Mouse (Mus musculus) mature B cell (primary cell): ENCODE measurements around the gene Gm17720.

ENCODE experiments used
- in situ Hi-C: fragments of 300-500 bp; cut with MboI; formaldehyde crosslinking; loops from 2 replicates; pipeline ENCODE4 v1.14.3; 2019

Gm17720 gene

DNA sequence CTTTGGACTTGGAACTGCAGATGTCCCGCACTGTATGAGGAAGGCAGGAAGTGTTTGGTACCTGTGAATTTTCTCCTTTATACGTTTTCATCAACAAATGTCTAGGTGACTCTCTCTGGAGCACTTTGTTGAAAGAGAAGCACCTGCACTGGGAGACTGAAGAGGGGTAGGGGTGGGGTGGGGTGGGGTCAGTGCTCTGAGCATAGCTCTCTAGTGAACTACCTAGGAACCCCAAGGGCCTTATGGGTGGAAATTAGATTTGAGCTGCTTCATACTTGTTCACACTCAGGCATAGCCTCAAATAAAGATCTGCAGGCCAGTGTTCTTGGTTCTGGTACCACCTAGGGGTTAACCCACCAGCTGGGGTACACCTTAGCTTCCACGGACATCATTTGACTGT is at the start of gene Gm17720:
TSS of gene Gm17720 (minus strand) at position 101 of the 400 bp plus-strand sequence.
- in situ Hi-C loops, result no loop called here

- in situ Hi-C loops, result no loop called here
Observed at GRCm38 (mm10) chr8:110145538-110145937, 43.0 kb upstream of the Gm17720 start.

DNA sequence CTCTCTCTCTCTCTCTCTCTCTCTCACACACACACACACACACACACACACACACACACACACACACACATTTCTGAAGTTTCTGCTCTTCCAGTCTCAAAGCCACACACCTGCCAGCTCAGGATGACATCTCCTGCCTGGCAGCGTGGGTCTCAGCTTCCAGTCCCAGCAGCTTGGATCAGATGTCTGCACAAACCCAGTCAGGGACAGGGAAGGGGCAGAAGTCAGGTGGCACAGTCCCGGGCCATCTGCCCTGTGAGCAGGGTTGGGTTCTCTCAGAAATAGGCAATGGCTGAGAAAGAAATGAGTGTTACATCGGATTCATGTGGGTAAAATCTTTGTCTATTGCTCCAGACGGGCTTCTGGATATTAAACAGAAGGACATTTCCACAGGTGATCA is 38.2 kb upstream of the Gm17720 start:
- in situ Hi-C loops, result no loop called here

DNA sequence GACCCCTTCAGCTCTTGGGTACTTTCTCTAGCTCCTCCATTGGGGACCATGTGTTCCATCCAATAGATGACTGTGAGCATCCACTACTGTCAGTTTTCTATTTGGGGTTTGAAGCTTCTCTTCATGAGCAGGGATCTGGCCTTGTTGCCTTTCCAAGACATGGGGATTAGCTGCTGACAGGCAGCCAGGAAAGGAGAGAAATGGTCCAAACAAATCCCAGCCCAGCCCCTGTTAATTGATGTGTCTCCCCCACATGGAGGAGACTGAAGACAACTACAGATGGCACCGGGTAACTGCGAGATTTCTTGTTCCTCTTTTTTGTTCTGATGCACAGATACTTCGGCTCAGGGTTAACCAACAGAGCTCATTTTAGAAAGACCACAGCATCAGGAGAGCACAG is 37.6 kb upstream of the Gm17720 start:
- in situ Hi-C loops, result no loop called here

DNA sequence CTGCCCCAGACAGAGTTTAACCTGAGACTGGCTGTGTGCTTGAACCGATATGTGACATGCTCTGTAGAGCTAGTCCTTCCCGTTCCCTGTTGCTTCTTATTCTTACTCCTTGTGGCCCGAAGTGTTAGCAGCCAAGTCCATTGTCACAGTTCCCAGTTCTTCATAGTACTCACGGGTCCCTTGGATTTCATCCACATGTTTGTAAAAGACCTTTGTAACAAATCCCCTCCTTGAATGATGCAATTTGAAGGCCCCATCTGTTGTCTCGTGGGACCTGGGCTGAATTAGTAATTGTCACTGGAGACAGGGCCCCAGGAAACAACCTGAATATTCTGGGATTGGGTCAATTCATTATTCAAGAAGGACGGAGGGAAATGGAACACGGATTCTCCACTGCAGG is 33.0 kb upstream of the Gm17720 start:
- in situ Hi-C loops, result no loop called here

DNA sequence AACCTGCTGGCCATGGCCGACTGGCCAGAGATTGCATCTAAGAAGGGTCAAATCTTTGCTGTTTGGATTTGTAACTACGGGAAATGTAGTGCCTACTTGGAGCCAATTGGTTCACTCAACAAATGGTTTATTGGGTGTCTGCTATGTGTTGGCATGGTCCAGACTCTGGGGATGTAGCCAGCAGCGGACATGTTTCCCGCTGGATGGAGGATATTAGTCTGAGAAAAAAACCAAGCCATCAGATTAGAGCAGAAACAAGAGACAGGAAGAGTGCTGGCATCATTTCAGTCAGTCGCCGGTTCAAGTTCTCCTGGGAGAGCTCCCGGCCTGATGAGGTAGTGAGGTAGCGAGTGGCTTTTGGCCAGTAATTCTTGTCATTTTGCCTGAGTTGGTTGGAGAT is 31.7 kb upstream of the Gm17720 start:
- in situ Hi-C loops, result no loop called here

- in situ Hi-C loops, result no loop called here
Observed at GRCm38 (mm10) chr8:110130537-110130936, 28.0 kb upstream of the Gm17720 start.

- in situ Hi-C loops, result no loop called here
Observed at GRCm38 (mm10) chr8:110119715-110120114, 17.2 kb upstream of the Gm17720 start.

- in situ Hi-C loops, result no loop called here
Observed at GRCm38 (mm10) chr8:110101676-110102075, 877 bp downstream of the Gm17720 start.

DNA sequence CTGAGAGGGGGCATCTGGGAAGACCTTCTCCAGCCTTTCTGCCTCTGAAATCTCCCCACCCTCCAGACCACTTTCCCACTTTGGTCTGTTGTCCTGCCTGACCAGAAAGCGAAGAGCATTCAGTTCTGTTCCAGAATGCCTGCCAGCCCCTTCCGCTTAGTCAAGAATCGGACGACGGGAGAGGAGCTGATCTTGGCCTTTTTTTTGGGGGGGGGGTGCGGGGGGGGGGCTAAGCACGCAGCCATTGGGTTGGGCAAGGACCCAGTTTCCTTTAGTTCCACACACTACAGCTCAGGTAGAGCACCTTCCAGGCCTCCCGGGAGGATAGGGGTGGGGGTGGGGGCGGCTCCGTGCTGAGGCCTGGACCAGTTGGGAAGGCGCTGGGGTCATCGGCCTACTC is 1.6 kb downstream of the Gm17720 start, which contains the start of gene Gm21964:
TSS of gene Gm21964 (plus strand) at position 301 of the 400 bp plus-strand sequence.
- in situ Hi-C loops, result no loop called here

DNA sequence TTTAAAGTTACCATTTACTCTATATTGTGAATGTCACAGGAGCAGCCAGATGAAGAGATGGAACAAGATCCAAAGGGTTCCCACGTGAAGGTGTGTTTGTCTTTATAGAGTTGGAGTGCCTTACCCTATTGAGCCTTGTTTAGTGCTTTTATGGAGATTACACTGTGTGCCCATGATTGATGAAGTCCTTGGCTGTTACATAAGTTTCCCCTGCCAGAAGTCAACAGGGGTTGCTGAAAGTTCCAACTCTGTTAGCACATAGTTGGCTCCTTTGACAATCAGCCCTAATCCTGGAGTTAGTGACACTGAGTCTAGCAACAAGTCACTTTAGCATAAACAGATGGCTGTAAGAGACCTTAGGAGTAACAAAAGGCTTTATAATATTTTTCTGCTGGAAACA is 10.7 kb downstream of the Gm17720 start:
- in situ Hi-C loops, result no loop called here

DNA sequence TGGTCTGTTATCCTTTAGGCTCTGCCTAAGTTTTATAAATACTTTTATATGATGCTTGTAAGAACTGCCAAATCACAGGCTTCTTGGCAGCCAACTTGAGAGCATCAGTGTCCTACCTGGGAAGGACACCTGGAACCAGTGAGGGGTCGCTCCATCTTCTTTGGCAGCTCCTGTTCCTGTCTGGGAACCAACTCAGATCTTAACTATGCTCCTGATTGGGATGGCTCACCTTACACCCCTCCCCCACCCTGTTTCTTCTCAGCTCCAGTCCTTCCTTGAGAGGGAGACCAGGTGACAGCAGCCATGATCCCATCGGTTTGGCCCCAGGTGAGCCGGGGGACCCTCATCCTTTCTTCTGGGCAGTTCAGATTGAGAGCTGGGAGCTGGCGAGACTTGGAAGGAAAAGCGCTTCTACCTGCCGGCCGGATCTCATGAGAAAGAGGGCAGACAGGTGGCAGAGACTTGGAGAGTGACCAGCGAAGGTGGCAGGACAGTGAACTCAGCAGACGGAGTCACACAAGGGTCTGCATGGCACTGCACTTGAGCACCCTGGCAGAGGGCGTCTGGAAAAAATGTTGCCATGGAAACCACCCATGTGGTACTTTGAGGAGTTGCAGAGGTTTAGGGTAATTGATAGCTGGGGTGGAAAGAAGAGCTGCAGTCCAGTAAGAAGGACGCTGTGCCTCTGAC is 20.0 kb downstream of the Gm17720 start:
- in situ Hi-C loops, result no loop called here

DNA sequence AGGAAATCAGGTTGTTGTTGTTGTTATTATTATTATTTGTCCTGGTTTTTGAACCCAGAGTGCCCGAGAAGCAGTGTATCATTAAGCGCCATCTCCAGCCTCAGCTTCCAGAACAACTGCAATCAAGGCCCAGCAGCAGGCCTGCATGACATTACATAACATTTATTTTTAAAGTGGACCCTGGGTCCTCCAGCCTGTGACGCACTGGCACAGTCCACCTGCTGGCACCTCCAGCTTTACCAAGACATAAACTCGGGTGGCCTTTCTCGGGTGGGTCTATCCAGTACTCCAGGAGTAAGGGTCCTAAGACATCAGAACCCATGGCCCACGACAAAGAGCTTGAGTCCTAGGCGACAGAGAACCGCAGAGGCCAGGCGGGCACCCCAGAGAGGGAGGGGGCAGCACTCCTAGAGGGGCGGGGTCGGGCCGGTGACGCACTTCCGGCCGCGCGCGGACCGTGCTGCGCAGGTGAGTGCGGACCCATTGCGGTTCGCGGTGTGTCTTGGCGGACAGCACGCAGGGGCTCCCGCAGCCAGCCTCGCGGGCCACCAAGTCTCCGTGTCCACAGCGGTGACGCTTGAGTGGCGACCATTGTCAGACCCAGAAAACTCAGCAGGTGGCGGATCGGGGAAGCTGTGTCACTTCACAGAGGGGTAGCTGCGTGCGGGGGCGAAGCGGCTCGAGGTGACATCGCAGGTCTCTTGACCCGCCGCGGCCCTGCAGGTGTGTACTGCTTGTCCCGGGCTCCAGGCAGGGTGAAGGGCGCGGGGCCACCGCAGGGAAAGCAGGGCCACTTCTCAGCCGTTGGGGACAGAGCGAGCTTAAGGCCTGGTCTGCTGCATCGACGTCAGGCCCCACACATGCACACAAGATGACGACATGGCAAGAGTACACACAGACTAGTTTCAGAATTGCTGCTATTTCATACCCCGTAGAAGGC is 23.0 kb downstream of the Gm17720 start, which contains the start of gene Zfp612:
TSS of gene Zfp612 (plus strand) at position 465 of the 940 bp plus-strand sequence.
- in situ Hi-C loops, result no loop called here

- in situ Hi-C loops, result no loop called here
Observed at GRCm38 (mm10) chr8:110074496-110074895, 28.1 kb downstream of the Gm17720 start.

DNA sequence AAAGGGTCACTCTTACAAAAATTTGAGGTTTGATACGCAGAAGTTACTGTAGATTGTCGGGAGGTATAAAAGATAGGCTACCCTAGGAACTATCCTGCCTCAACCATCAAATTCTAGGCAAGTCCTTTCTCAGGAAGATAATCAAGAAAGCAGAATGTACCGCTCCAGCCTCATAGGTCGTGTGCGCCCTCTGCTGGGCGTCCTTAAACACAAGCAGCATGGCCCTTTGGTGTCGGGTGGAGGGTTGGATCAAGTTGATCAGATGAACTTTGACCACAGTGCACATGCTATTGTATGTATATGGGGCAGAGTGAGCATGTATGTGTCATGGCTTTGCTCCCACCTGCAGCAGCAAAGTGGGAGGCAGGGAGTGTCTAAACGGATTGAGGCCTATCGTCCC is 31.0 kb downstream of the Gm17720 start:
- in situ Hi-C loops, result no loop called here

DNA sequence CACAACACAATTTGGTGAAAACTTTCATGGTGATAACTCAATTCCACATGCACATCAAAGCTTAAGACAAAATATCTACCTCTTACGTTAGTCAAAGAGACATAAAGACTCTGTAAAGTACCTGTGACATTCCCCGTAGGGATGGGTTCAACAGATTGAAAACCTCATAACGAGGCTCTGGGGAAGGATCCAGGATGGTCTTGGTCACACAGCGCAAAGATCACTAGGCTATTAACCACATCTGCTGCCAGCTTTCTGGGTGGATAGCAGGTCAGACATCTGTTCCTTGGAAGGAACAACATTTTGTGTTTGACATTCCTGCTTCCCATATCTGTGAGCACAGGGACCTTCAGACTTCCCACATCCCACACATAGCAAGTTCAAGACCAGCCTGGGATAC is 32.8 kb downstream of the Gm17720 start:
- in situ Hi-C loops, result no loop called here

DNA sequence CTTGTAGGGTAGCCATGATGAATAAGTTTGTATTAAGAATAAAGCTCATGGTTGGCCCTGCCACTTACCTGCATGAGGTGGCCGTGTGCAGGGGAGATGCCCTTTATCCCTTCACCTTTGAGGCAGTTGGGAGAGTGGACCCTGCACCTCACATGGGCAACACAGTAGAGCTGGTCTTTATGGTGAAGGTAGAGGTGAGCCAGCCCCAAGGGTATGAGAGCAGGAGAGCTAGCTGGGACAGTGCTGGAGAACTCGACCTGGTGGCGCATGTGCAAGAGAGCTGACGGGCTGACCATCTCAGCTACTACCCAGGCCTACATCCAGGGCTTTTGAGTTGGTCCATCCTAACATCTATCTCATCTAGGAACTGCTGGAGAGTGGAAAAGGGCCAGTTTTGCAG is 36.9 kb downstream of the Gm17720 start:
- in situ Hi-C loops, result no loop called here

DNA sequence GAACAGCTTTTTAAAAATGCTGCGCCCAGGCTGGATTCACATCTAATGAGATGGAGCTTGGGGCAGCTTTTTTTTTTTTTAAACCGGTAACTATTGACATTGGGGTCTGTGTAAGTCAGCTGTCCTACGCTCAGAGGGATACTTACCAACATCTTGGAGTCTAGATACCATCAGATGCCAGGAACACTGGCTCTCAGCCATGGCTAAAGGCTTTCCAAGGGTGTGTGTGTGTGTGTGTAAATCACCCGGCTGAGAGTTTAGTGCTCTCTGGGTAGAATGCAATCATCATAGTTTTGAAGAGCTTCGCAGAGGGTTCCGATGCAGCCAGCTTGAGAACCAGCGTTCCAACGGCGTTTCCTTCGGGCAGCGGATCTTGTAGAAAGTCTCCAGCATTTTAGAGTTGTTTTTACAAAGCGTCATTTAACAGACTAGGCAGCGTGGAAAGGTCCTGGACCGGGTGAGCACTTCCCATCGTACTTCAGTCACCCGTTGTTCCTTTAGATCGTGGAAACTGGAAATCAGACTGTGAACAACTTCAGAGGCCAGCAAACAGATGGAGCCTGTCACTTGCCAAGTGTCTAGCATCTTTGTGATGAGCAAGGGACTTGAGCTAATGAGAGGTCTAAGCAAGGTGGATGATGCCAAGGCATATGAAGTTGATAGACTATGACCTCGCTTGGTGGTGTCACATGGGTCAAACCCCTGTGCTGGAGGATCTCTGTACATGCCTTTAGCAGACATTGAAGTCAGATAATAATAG is 37.8 kb downstream of the Gm17720 start:
- in situ Hi-C loops, result no loop called here

DNA sequence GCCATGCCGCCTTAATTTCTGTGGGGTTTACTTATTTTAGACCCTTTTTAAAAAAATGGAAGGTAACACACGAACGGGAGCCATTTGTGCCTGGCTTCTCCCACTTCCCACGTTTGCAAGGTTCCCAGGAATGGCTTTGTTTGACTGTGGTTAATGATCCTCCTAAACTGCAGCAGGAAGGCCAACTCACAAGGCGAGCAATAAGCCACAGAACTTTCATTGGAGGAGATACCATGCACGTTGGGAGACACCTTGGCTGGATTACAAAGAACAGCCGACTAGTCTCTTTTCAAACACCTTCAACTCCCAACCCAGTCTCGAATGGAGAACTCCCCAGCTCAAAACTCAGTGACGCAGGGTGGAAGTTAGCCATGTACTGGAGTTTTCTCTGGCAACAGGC is 38.4 kb downstream of the Gm17720 start:
- in situ Hi-C loops, result no loop called here

- in situ Hi-C loops, result no loop called here
Observed at GRCm38 (mm10) chr8:110058207-110058606, 44.3 kb downstream of the Gm17720 start.

DNA sequence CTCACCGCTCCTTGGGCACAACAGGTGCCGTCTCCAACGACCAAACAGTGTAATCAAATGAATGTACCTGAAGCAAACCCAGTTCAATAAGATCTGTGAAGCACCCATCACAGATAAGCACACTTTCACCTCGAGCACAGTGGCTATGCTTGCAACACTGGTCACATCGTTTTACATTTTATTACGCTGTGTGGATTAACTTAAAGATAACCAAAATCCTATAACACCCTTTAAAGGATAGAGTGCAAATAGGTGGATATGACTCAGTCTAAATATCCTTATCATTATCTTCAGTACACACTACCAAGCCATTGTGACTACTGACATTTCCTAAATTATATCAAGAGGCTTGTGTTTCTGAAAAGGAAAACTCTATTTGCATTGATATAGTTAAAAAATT is 51.3 kb downstream of the Gm17720 start:
- in situ Hi-C loops, result no loop called here

DNA sequence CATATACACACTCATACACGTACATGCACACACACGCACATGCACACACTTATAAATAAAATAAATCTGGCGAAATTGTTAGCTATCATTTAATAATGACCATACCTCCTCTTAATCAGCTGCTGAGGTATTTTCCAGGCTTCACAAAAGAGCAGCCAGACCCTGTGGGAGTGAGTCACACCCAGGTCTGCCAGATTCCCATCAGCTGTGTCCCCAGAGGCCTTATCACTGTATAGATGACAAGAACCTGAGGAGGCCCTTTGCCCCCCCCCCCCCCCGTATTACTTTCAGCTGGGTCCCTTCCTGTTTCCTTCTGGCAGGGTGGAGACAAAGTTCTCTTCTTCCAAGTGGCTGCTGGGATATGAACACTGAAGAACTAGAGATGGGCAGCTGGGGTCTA is 62.0 kb downstream of the Gm17720 start:
- in situ Hi-C loops, result no loop called here
